ENCODE assay signal across 14 mouse cellular contexts in genomic region chr19:56761096-56761495, GRCm38 (mm10).
"Had no signal": no experiment of that assay in that cellular context is flagged by ENCODE, and none has a peak within 500 bp of the region (broad histone marks: within the 10 kb centered on the region; RNA-seq: fewer than 3 reads in every experiment).

No protein-coding gene starts in this region.

- H3K9ac ChIP-seq: limb, embryonic 12.5 days; limb, embryonic 15.5 days; liver, embryonic 14.5 days; liver, postnatal 0 days; lung, embryonic 14.5 days had no signal

- H3K27ac ChIP-seq: limb, embryonic 12.5 days; limb, embryonic 15.5 days; liver, embryonic 14.5 days; macrophage had no signal

- H3K4me2 ChIP-seq: limb, embryonic 12.5 days; limb, embryonic 15.5 days; liver, embryonic 11.5 days; lung, embryonic 14.5 days had no signal

- ATAC-seq: liver, postnatal 0 days; lung, postnatal 0 days had no signal

- H3K4me1 ChIP-seq: limb, embryonic 12.5 days; limb, embryonic 15.5 days had no signal

- H3K27me3 ChIP-seq: limb, embryonic 12.5 days; limb, embryonic 15.5 days had no signal

- DNase-seq: kidney, postnatal 14 days; kidney, postnatal 4 days; left cerebral cortex, postnatal 4 days; liver, postnatal 0 days; lung, embryonic 14.5 days; midbrain, embryonic 14.5 days; thymus, adult 18-20 months; thymus, postnatal 36 days had no signal

- H3K4me3 ChIP-seq: limb, embryonic 12.5 days; limb, embryonic 15.5 days had no signal

- H3K36me3 ChIP-seq: limb, embryonic 12.5 days; limb, embryonic 15.5 days had no signal

- H3K9me3 ChIP-seq: limb, embryonic 12.5 days; limb, embryonic 15.5 days had no signal
